Mouse (Mus musculus) fibroblast of lung, adult 2 months (primary cell): ENCODE measurements around the gene Nrap.

Experiments used
- DNase-seq: peaks from one replicate; pipeline ENCODE4 v3.0.0-alpha.2; 2011; ENCODE audit warnings: low read depth

Gene Nrap

GRCm38 (mm10) chr19:56396669-56397621, 7.1 kb upstream of the Nrap start, which contains the start of gene Casp7:
Gene Casp7, plus strand, starts transcription at chr19:56397129.
- DNase-seq: peak; percentile 49

GRCm38 (mm10) chr19:56396227-56396626, 6.4 kb upstream of the Nrap start:
- DNase-seq: no peak

GRCm38 (mm10) chr19:56395183-56395935, 5.5 kb upstream of the Nrap start:
- DNase-seq: no peak

- no peak for DNase-seq
Measured at GRCm38 (mm10) chr19:56393311-56393866, 3.6 kb upstream of the Nrap start.

GRCm38 (mm10) chr19:56391307-56392046, 1.6 kb upstream of the Nrap start:
- no peak for DNase-seq

GRCm38 (mm10) chr19:56389176-56389575, 661 bp downstream of the Nrap start:
- no peak for DNase-seq

GRCm38 (mm10) chr19:56387726-56388302, 2.0 kb downstream of the Nrap start:
- no peak for DNase-seq

GRCm38 (mm10) chr19:56386095-56386494, 3.7 kb downstream of the Nrap start:
- no peak for DNase-seq

GRCm38 (mm10) chr19:56385546-56385945, 4.3 kb downstream of the Nrap start:
- no peak for DNase-seq

GRCm38 (mm10) chr19:56381407-56381806, 8.4 kb downstream of the Nrap start:
- no peak for DNase-seq

- no peak for DNase-seq
Measured at GRCm38 (mm10) chr19:56380341-56380740, 9.5 kb downstream of the Nrap start.

GRCm38 (mm10) chr19:56378554-56379172, 11.2 kb downstream of the Nrap start:
- no peak for DNase-seq

GRCm38 (mm10) chr19:56378007-56378406, 11.8 kb downstream of the Nrap start:
- DNase-seq: no peak

GRCm38 (mm10) chr19:56374011-56374410, 15.8 kb downstream of the Nrap start:
- DNase-seq: no peak

- DNase-seq: no peak
Measured at GRCm38 (mm10) chr19:56373246-56373645, 16.6 kb downstream of the Nrap start.

- no peak for DNase-seq
Measured at GRCm38 (mm10) chr19:56372226-56372625, 17.6 kb downstream of the Nrap start.

- DNase-seq: no peak
Measured at GRCm38 (mm10) chr19:56370389-56371150, 19.3 kb downstream of the Nrap start.

- DNase-seq: no peak
Measured at GRCm38 (mm10) chr19:56368912-56369311, 20.9 kb downstream of the Nrap start.

- no peak for DNase-seq
Measured at GRCm38 (mm10) chr19:56367778-56368177, 22.1 kb downstream of the Nrap start.

- DNase-seq: no peak
Measured at GRCm38 (mm10) chr19:56366625-56367024, 23.2 kb downstream of the Nrap start.
